In the genomic region with DNA sequence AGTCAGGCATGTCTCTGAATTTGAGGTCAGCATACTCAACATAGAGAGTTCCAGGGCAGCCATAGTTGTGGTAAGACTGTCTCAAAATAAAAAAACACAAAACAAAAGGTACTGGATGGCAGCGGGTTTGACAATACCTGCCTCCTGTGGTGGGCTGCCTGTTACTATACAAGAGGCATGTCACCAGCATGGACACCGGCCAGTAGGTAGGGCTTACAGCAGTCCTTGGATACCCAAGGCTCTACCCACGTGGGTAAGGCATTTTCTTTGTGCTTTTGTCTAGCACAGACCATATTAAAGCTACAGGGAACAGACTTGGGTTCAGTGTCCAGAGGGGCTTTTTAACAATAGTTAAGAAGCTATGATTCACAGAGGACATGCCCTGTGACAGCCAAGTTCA, we compare ENCODE assay signal across 17 mouse cellular contexts. TPM values are rescaled to one million over a fixed set of nuclear protein-coding genes. Genes with fewer than 3 reads are reported as not detected.
DNase-seq lines count a peak whose midpoint lies in the region; ATAC-seq and TF ChIP-seq lines count a peak whose summit lies in the region.
"Had no signal": no experiment of that assay in that cellular context is flagged by ENCODE, and none has a peak within 500 bp of the region (broad histone marks: within the 10 kb centered on the region; RNA-seq: fewer than 3 reads in every experiment).

No protein-coding gene starts in this region.

- H3K36me3 ChIP-seq in hindbrain, embryonic 13.5 days, result peaks cover 58% of the 10 kb centered on the region
- H3K36me3 ChIP-seq in hindbrain, embryonic 11.5 days (ENCODE audit: control insufficient read depth, insufficient read depth, low read length), result no peaks in the 10 kb centered on the region
- H3K36me3 ChIP-seq in neural tube, embryonic 15.5 days, result peaks cover 20% of the 10 kb centered on the region

- TF ChIP-seq CTCF in gastrocnemius, adult 2 months (IDR thresholded peaks at IDR 0.05), result no peak

- H3K9ac ChIP-seq in hindbrain, embryonic 13.5 days, result no peak overlapping the region; the same call in 1 of the 2 replicates
- H3K9ac ChIP-seq in hindbrain, embryonic 11.5 days (ENCODE audit: low read depth, low read length), result no peak overlapping the region
- no peak overlapping the region for H3K9ac ChIP-seq in neural tube, embryonic 15.5 days (replicated peaks)
- H3K9ac ChIP-seq: liver, postnatal 0 days; neural tube, embryonic 12.5 days had no signal

- peaks cover 31% of the 10 kb centered on the region for H3K4me1 ChIP-seq in hindbrain, embryonic 13.5 days (replicated peaks)
- no peaks in the 10 kb centered on the region for H3K4me1 ChIP-seq in hindbrain, embryonic 11.5 days (replicated peaks; ENCODE audit: control insufficient read depth, insufficient read depth, low read length)
- H3K4me1 ChIP-seq in neural tube, embryonic 15.5 days, result peaks cover 18% of the 10 kb centered on the region

- H3K9me3 ChIP-seq in hindbrain, embryonic 13.5 days, result no peaks in the 10 kb centered on the region; the same call in 1 of the 2 replicates
- no peaks in the 10 kb centered on the region for H3K9me3 ChIP-seq in hindbrain, embryonic 11.5 days (ENCODE audit: control insufficient read depth, low read length)
- no peaks in the 10 kb centered on the region for H3K9me3 ChIP-seq in neural tube, embryonic 15.5 days (replicated peaks)
- H3K9me3 ChIP-seq: neural tube, embryonic 12.5 days had no signal

- WGBS in hindbrain, embryonic 13.5 days, result 44% methylated on average over 3 of the region's 3 CpGs
- WGBS in hindbrain, embryonic 11.5 days, result 62% methylated on average over 3 of the region's 3 CpGs
- WGBS in neural tube, embryonic 15.5 days, result 30% methylated on average over 3 of the region's 3 CpGs

- intact Hi-C loops in gastrocnemius, adult 2 months (cut with DNase I), result no loop called here

- peak overlapping the region; percentile 80 for H3K27ac ChIP-seq in gastrocnemius, adult 2 months
- peak overlapping the region; percentile 60 for H3K27ac ChIP-seq in hindbrain, embryonic 13.5 days
- H3K27ac ChIP-seq in hindbrain, embryonic 11.5 days (ENCODE audit: low read depth, low read length), result no peak overlapping the region
- 0 out of 2 replicates have a peak overlapping the region, but pooled peaks have one; percentile 6 for H3K27ac ChIP-seq in neural tube, embryonic 15.5 days (replicated peaks)
- H3K27ac ChIP-seq: neural tube, embryonic 12.5 days; stomach, postnatal 0 days had no signal

- no peak overlapping the region for H3K4me2 ChIP-seq in hindbrain, embryonic 13.5 days
- no peak overlapping the region for H3K4me2 ChIP-seq in hindbrain, embryonic 11.5 days (replicated peaks; ENCODE audit: low read depth, low read length)
- H3K4me2 ChIP-seq in neural tube, embryonic 15.5 days, result no peak overlapping the region
- H3K4me2 ChIP-seq: neural tube, embryonic 12.5 days had no signal

- DNase-seq in gastrocnemius, adult 2 months, result no peak
- DNase-seq in gastrocnemius, postnatal 25 days, result no peak
- DNase-seq in hindbrain, embryonic 11.5 days (ENCODE audit: low spot score), result no peak
- no peak for DNase-seq in neural tube, embryonic 10.5 days (ENCODE audit: extremely low spot score, low spot score)
- DNase-seq in embryo, embryonic 10 days (ENCODE audit: low spot score), result no peak
- DNase-seq: cerebellum, adult 9-10 months; embryo, embryonic 11 days; gastrocnemius, postnatal 36 days; kidney, adult 18-20 months; layer of hippocampus, postnatal 36 days; liver, postnatal 0 days; lung, postnatal 14 days; right cerebral cortex, adult 18-20 months had no signal

- ATAC-seq in hindbrain, embryonic 13.5 days (ENCODE audit: low FRiP score), result no peak
- no peak for ATAC-seq in hindbrain, embryonic 11.5 days (ENCODE audit: low FRiP score)
- no peak for ATAC-seq in neural tube, embryonic 15.5 days (ENCODE audit: low FRiP score)
- ATAC-seq: liver, postnatal 0 days had no signal

- no peaks in the 10 kb centered on the region for H3K27me3 ChIP-seq in hindbrain, embryonic 13.5 days
- no peaks in the 10 kb centered on the region for H3K27me3 ChIP-seq in hindbrain, embryonic 11.5 days (ENCODE audit: control insufficient read depth, insufficient read depth, low read length)
- no peaks in the 10 kb centered on the region for H3K27me3 ChIP-seq in neural tube, embryonic 15.5 days (replicated peaks)
- H3K27me3 ChIP-seq: neural tube, embryonic 12.5 days had no signal

- H3K4me3 ChIP-seq in gastrocnemius, adult 2 months, result no peak overlapping the region
- H3K4me3 ChIP-seq in hindbrain, embryonic 13.5 days, result no peak overlapping the region
- no peak overlapping the region for H3K4me3 ChIP-seq in hindbrain, embryonic 11.5 days (ENCODE audit: low read depth, low read length)
- H3K4me3 ChIP-seq in neural tube, embryonic 15.5 days (replicated peaks), result no peak overlapping the region
- H3K4me3 ChIP-seq: neural tube, embryonic 12.5 days had no signal

RNA-seq across cellular contexts. Expression of a gene that starts 32.8 kb away (rescaled TPM):
- total RNA-seq in gastrocnemius, adult 2 months (2021), result 10 to 100 TPM; 27.5 to 43.4 TPM
- total RNA-seq in gastrocnemius, postnatal 25 days (2021), result 10 to 100 TPM; 16.8 to 20.0 TPM
- 38.2 and 43.9 TPM in 2 replicates for polyA plus RNA-seq in hindbrain, embryonic 13.5 days (2015; fragmentation: Nextera tagmentation; extraction: Ambion mirVana)
- polyA plus RNA-seq in hindbrain, embryonic 11.5 days (2014; fragmentation: Nextera tagmentation; extraction: Ambion mirVana), result 40.4 and 44.7 TPM in 2 replicates
- 44.2 and 50.0 TPM in 2 replicates for polyA plus RNA-seq in neural tube, embryonic 15.5 days (2015; fragmentation: Nextera tagmentation; extraction: Ambion mirVana)
